11 mouse cellular contexts compared by ENCODE assay signal in the genomic region with DNA sequence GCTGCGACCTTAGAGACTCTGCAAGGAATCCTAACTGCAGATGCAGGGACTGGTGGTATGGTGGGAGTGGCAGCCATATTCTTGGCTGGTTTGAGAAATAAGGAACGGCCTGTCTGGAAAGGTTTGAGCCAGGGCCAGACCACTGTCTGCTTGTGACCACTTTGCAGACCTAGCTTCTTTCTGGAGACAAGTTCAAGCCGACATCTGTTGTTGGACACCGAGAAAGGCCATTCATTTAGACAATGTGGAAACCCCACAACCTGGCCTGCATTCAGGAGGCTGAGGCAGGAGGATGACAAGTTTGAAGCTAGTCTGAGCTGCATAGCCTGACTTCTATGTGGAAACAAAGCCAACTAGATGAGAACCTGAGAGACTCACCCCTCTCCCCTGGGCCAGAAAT. TPM values are rescaled to one million over a fixed set of nuclear protein-coding genes. Genes with fewer than 3 reads are reported as not detected.
DNase-seq lines count a peak whose midpoint lies in the region; ATAC-seq lines count a peak whose summit lies in the region.
"Had no signal": no experiment of that assay in that cellular context is flagged by ENCODE, and none has a peak within 500 bp of the region (broad histone marks: within the 10 kb centered on the region; RNA-seq: fewer than 3 reads in every experiment).

No protein-coding gene starts in this region.

- no peaks in the 10 kb centered on the region for H3K27me3 ChIP-seq in heart, embryonic 15.5 days
- H3K27me3 ChIP-seq in embryonic facial prominence, embryonic 10.5 days (replicated peaks; ENCODE audit: low read depth, poor library complexity, severe bottlenecking), result no peaks in the 10 kb centered on the region
- no peaks in the 10 kb centered on the region for H3K27me3 ChIP-seq in hindbrain, embryonic 15.5 days
- no peaks in the 10 kb centered on the region for H3K27me3 ChIP-seq in midbrain, embryonic 14.5 days (ENCODE audit: control insufficient read depth, insufficient read depth, low read length)

- intact Hi-C loops in heart, postnatal 36 days (cut with DNase I), result no loop called here
- intact Hi-C loops in left cerebral cortex, postnatal 4 days (cut with DNase I), result loop anchor here (10.0 kb wide), 1 partner anchor 56 kb away; no protein-coding TSS in a partner anchor

- no peaks in the 10 kb centered on the region for H3K36me3 ChIP-seq in heart, embryonic 15.5 days
- no peaks in the 10 kb centered on the region for H3K36me3 ChIP-seq in embryonic facial prominence, embryonic 10.5 days (replicated peaks)
- H3K36me3 ChIP-seq in hindbrain, embryonic 15.5 days, result no peaks in the 10 kb centered on the region
- H3K36me3 ChIP-seq in midbrain, embryonic 14.5 days (ENCODE audit: control insufficient read depth, insufficient read depth, low read length), result no peaks in the 10 kb centered on the region

- H3K4me3 ChIP-seq in heart, embryonic 15.5 days, result no peak overlapping the region; the same call in 1 of the 2 replicates
- H3K4me3 ChIP-seq in embryonic facial prominence, embryonic 10.5 days, result peak overlapping the region; percentile 75
- no peak overlapping the region for H3K4me3 ChIP-seq in hindbrain, embryonic 15.5 days
- peak overlapping the region; percentile 62; the same call in 1 of the 2 replicates for H3K4me3 ChIP-seq in midbrain, embryonic 14.5 days (replicated peaks; ENCODE audit: low read depth, low read length)

- peak overlapping the region; percentile 81 for H3K27ac ChIP-seq in heart, embryonic 15.5 days
- peak overlapping the region; percentile 90 for H3K27ac ChIP-seq in embryonic facial prominence, embryonic 10.5 days (replicated peaks)
- H3K27ac ChIP-seq in hindbrain, embryonic 15.5 days (replicated peaks), result peak overlapping the region; percentile 80
- H3K27ac ChIP-seq in midbrain, embryonic 14.5 days (replicated peaks; ENCODE audit: low read depth, low read length), result peak overlapping the region; percentile 86

- H3K9me3 ChIP-seq in heart, embryonic 15.5 days (replicated peaks), result no peaks in the 10 kb centered on the region
- no peaks in the 10 kb centered on the region for H3K9me3 ChIP-seq in embryonic facial prominence, embryonic 10.5 days
- no peaks in the 10 kb centered on the region for H3K9me3 ChIP-seq in hindbrain, embryonic 15.5 days
- H3K9me3 ChIP-seq in midbrain, embryonic 14.5 days (ENCODE audit: control insufficient read depth, low read length), result no peaks in the 10 kb centered on the region
- H3K9me3 ChIP-seq: G1E had no signal

- 72% methylated on average over 4 of the region's 4 CpGs for WGBS in heart, embryonic 15.5 days
- 79% methylated on average over 4 of the region's 4 CpGs for WGBS in embryonic facial prominence, embryonic 10.5 days
- WGBS in hindbrain, embryonic 15.5 days, result 69% methylated on average over 4 of the region's 4 CpGs
- WGBS in midbrain, embryonic 14.5 days, result 77% methylated on average over 4 of the region's 4 CpGs

- no peak overlapping the region for H3K9ac ChIP-seq in heart, embryonic 15.5 days
- no peak overlapping the region for H3K9ac ChIP-seq in hindbrain, embryonic 15.5 days
- no peak overlapping the region; the same call in 1 of the 2 replicates for H3K9ac ChIP-seq in midbrain, embryonic 14.5 days (replicated peaks; ENCODE audit: low read length)

- peak overlapping the region; percentile 74; the same call in 1 of the 2 replicates for H3K4me2 ChIP-seq in heart, embryonic 15.5 days
- peak overlapping the region; percentile 90 for H3K4me2 ChIP-seq in hindbrain, embryonic 15.5 days
- peak overlapping the region; percentile 78 for H3K4me2 ChIP-seq in midbrain, embryonic 14.5 days (ENCODE audit: low read length)

- peaks cover 26% of the 10 kb centered on the region for H3K4me1 ChIP-seq in heart, embryonic 15.5 days (replicated peaks)
- peaks cover 58% of the 10 kb centered on the region for H3K4me1 ChIP-seq in embryonic facial prominence, embryonic 10.5 days
- H3K4me1 ChIP-seq in hindbrain, embryonic 15.5 days (replicated peaks), result peaks cover 47% of the 10 kb centered on the region
- H3K4me1 ChIP-seq in midbrain, embryonic 14.5 days (ENCODE audit: control insufficient read depth, insufficient read depth, low read length), result peaks cover 33% of the 10 kb centered on the region

- ATAC-seq in heart, embryonic 15.5 days (replicated peaks; ENCODE audit: insufficient number of reproducible peaks, insufficient read depth, low FRiP score, low read depth), result no peak
- no peak for ATAC-seq in hindbrain, embryonic 15.5 days (ENCODE audit: low FRiP score, low read depth)
- ATAC-seq in midbrain, embryonic 14.5 days (ENCODE audit: low FRiP score, low TSS enrichment), result no peak

- no peak for DNase-seq in heart, postnatal 36 days
- no peak for DNase-seq in embryonic facial prominence, embryonic 10.5 days (ENCODE audit: low spot score)
- no peak for DNase-seq in midbrain, embryonic 14.5 days
- no peak for DNase-seq in thymus, postnatal 10 days (ENCODE audit: low spot score in 2 of 2)
- DNase-seq in ovary, postnatal 36 days (ENCODE audit: low spot score), result no peak
- no peak for DNase-seq in left cerebral cortex, postnatal 4 days
- DNase-seq: kidney, adult 9 months; thymus, adult 18-20 months had no signal

RNA-seq across cellular contexts. Expression of gene Map3k14, which starts 1.1 kb away (rescaled TPM):
- polyA plus RNA-seq in heart, embryonic 15.5 days (2015; fragmentation: Nextera tagmentation; extraction: Ambion mirVana), result 1.8 and 4.3 TPM in 2 replicates
- total RNA-seq in heart, postnatal 36 days (2021), result 1 to 10 TPM; 3.3 to 3.8 TPM
- 3.1 and 3.2 TPM in 2 replicates for polyA plus RNA-seq in embryonic facial prominence, embryonic 10.5 days (2016; fragmentation: Nextera tagmentation; extraction: Ambion mirVana)
- polyA plus RNA-seq in hindbrain, embryonic 15.5 days (2015; fragmentation: Nextera tagmentation; extraction: Ambion mirVana), result 3.3 and 4.8 TPM in 2 replicates
- polyA plus RNA-seq in midbrain, embryonic 14.5 days (2014; fragmentation: Nextera tagmentation; extraction: Ambion mirVana), result 3.0 and 3.4 TPM in 2 replicates
- total RNA-seq in left cerebral cortex, postnatal 4 days (2021), result 1 to 10 TPM; 3.7 to 4.3 TPM

RNA-seq across cellular contexts. Expression of gene Spata32, which starts 50.1 kb away (rescaled TPM):
- polyA plus RNA-seq in heart, embryonic 15.5 days (2015; fragmentation: Nextera tagmentation; extraction: Ambion mirVana), result not detected in 2 replicates
- not detected for total RNA-seq in heart, postnatal 36 days (2021)
- polyA plus RNA-seq in embryonic facial prominence, embryonic 10.5 days (2016; fragmentation: Nextera tagmentation; extraction: Ambion mirVana), result not detected in 2 replicates
- polyA plus RNA-seq in hindbrain, embryonic 15.5 days (2015; fragmentation: Nextera tagmentation; extraction: Ambion mirVana), result 0.99 and 1.4 TPM in 2 replicates
- polyA plus RNA-seq in midbrain, embryonic 14.5 days (2014; fragmentation: Nextera tagmentation; extraction: Ambion mirVana), result 0.25 and 0.27 TPM in 2 replicates
- 1 to 10 TPM; 1.4 to 2.0 TPM for total RNA-seq in left cerebral cortex, postnatal 4 days (2021)
- polyA plus RNA-seq: G1E had no signal

RNA-seq across cellular contexts. Expression of gene 1700023F06Rik, which starts 60.0 kb away (rescaled TPM):
- polyA plus RNA-seq in heart, embryonic 15.5 days (2015; fragmentation: Nextera tagmentation; extraction: Ambion mirVana), result 0.18 and 0.37 TPM in 2 replicates
- total RNA-seq in heart, postnatal 36 days (2021), result not detected
- polyA plus RNA-seq in embryonic facial prominence, embryonic 10.5 days (2016; fragmentation: Nextera tagmentation; extraction: Ambion mirVana), result 0.47 and 0.49 TPM in 2 replicates
- 2.3 and 2.6 TPM in 2 replicates for polyA plus RNA-seq in hindbrain, embryonic 15.5 days (2015; fragmentation: Nextera tagmentation; extraction: Ambion mirVana)
- polyA plus RNA-seq in midbrain, embryonic 14.5 days (2014; fragmentation: Nextera tagmentation; extraction: Ambion mirVana), result 0.88 and 2.1 TPM in 2 replicates
- 1 to 10 TPM; 1.5 to 2.0 TPM for total RNA-seq in left cerebral cortex, postnatal 4 days (2021)
- total RNA-seq: G1E had no signal
- polyA plus RNA-seq: G1E had no signal

Comparison
In these comparisons a context has a peak if more than half of its experiments do, and no peak if none do; other contexts are left out.
1. H3K4me3 ChIP-seq: peak in embryonic facial prominence, embryonic 10.5 days (single experiment) and midbrain, embryonic 14.5 days (single experiment); none in heart, embryonic 15.5 days (single experiment) and hindbrain, embryonic 15.5 days (single experiment).
2. Peak in every context shown above with its lines, with median percentiles within 50 percentile points of each other: H3K27ac ChIP-seq and H3K4me2 ChIP-seq.